Mouse (Mus musculus) cerebellum, adult (tissue): ENCODE results near the gene Ankrd44.

Source experiments
- ATAC-seq: cut with Nextera tagmentation; 2 replicates; pipeline ENCODE4 v1.9.2; 2017; ENCODE audit warnings: mild to moderate bottlenecking, moderate library complexity, mixed read lengths; ENCODE audit not compliant: insufficient number of reproducible peaks, low FRiP score, low TSS enrichment

The Ankrd44 gene

GRCm38 (mm10) chr1:54726555-54726954, 199.6 kb downstream of the Ankrd44 start:
- ATAC-seq, result no peak

GRCm38 (mm10) chr1:54716921-54717320, 209.3 kb downstream of the Ankrd44 start:
- ATAC-seq, result no peak

- ATAC-seq, result no peak
These were observed 211.0 kb downstream of the Ankrd44 start for GRCm38 (mm10) chr1:54715061-54715760.

- no peak for ATAC-seq
These were observed 212.7 kb downstream of the Ankrd44 start for GRCm38 (mm10) chr1:54713231-54714173.

GRCm38 (mm10) chr1:54711568-54711967, 214.6 kb downstream of the Ankrd44 start:
- ATAC-seq, result no peak

- no peak for ATAC-seq
These were observed 215.6 kb downstream of the Ankrd44 start for GRCm38 (mm10) chr1:54710550-54710949.

GRCm38 (mm10) chr1:54707888-54708565, 218.2 kb downstream of the Ankrd44 start:
- no peak for ATAC-seq

- ATAC-seq, result no peak
These were observed 218.9 kb downstream of the Ankrd44 start for GRCm38 (mm10) chr1:54707036-54707887.

- no peak for ATAC-seq
These were observed 219.6 kb downstream of the Ankrd44 start for GRCm38 (mm10) chr1:54706621-54707020.

GRCm38 (mm10) chr1:54703466-54703865, 222.7 kb downstream of the Ankrd44 start:
- ATAC-seq, result no peak

- ATAC-seq, result no peak
These were observed 223.3 kb downstream of the Ankrd44 start for GRCm38 (mm10) chr1:54702918-54703317.

GRCm38 (mm10) chr1:54695396-54695795, 230.8 kb downstream of the Ankrd44 start:
- ATAC-seq, result no peak

GRCm38 (mm10) chr1:54691824-54692223, 234.4 kb downstream of the Ankrd44 start:
- ATAC-seq, result no peak

- no peak for ATAC-seq
These were observed 235.8 kb downstream of the Ankrd44 start for GRCm38 (mm10) chr1:54690291-54690965.

GRCm38 (mm10) chr1:54688441-54688840, 237.7 kb downstream of the Ankrd44 start:
- no peak for ATAC-seq

GRCm38 (mm10) chr1:54684316-54684715, 241.9 kb downstream of the Ankrd44 start:
- ATAC-seq, result no peak

GRCm38 (mm10) chr1:54679556-54679955, 246.6 kb downstream of the Ankrd44 start:
- ATAC-seq, result no peak

GRCm38 (mm10) chr1:54678037-54678436, 248.2 kb downstream of the Ankrd44 start:
- ATAC-seq, result no peak

- 0 out of 2 replicates have a peak, but pooled peaks have one; percentile 45 for ATAC-seq
These were observed 250.7 kb downstream of the Ankrd44 start for GRCm38 (mm10) chr1:54675478-54675877.
